9 mouse cellular contexts compared by ENCODE assay signal in genomic region chr7:107738726-107739125, GRCm38 (mm10). TPM values are rescaled to one million over a fixed set of nuclear protein-coding genes. Genes with fewer than 3 reads are reported as not detected.
DNase-seq lines count a peak whose midpoint lies in the region; ATAC-seq and TF ChIP-seq lines count a peak whose summit lies in the region.
"Had no signal": no experiment of that assay in that cellular context is flagged by ENCODE, and none has a peak within 500 bp of the region (broad histone marks: within the 10 kb centered on the region; RNA-seq: fewer than 3 reads in every experiment).

No protein-coding gene starts in this region.

- TF ChIP-seq CTCF in thymus, adult 2 months (IDR thresholded peaks at IDR 0.05; ENCODE audit: borderline replicate concordance, control insufficient read depth, extremely low read depth, insufficient read depth, low read length, poor library complexity) = no peak

- peaks cover 9% of the 10 kb centered on the region; the same call in 1 of the 2 replicates for H3K36me3 ChIP-seq in hindbrain, embryonic 10.5 days
- H3K36me3 ChIP-seq in hindbrain, embryonic 12.5 days = no peaks in the 10 kb centered on the region; the same call in 1 of the 2 replicates
- H3K36me3 ChIP-seq in thymus, adult 2 months (ENCODE audit: control insufficient read depth, insufficient read depth, low read length) = no peaks in the 10 kb centered on the region

- 34% methylated on average over 2 of the region's 2 CpGs for WGBS in hindbrain, embryonic 10.5 days
- 53% methylated on average over 2 of the region's 2 CpGs for WGBS in hindbrain, embryonic 12.5 days
- WGBS in thymus, adult 2 months = 65% methylated on average over 2 of the region's 2 CpGs

- H3K9ac ChIP-seq in hindbrain, embryonic 12.5 days = no peak overlapping the region
- H3K9ac ChIP-seq: limb, embryonic 13.5 days had no signal

- no peak overlapping the region for H3K4me2 ChIP-seq in hindbrain, embryonic 12.5 days (replicated peaks)
- H3K4me2 ChIP-seq: limb, embryonic 13.5 days had no signal

- no peak for TF ChIP-seq POLR2A in thymus, adult 2 months (IDR thresholded peaks at IDR 0.05; ENCODE audit: control insufficient read depth, extremely low read depth, insufficient read depth, low read length, poor library complexity)

- H3K4me1 ChIP-seq in hindbrain, embryonic 10.5 days (replicated peaks) = no peaks in the 10 kb centered on the region
- no peaks in the 10 kb centered on the region for H3K4me1 ChIP-seq in hindbrain, embryonic 12.5 days
- no peaks in the 10 kb centered on the region for H3K4me1 ChIP-seq in thymus, adult 2 months (replicated peaks; ENCODE audit: control insufficient read depth, insufficient read depth, low read length)

- H3K27me3 ChIP-seq in hindbrain, embryonic 10.5 days (ENCODE audit: insufficient read depth, poor library complexity, severe bottlenecking) = no peaks in the 10 kb centered on the region
- H3K27me3 ChIP-seq in hindbrain, embryonic 12.5 days = no peaks in the 10 kb centered on the region
- no peaks in the 10 kb centered on the region for H3K27me3 ChIP-seq in thymus, adult 2 months (ENCODE audit: control insufficient read depth, insufficient read depth, low read length)
- H3K27me3 ChIP-seq: limb, embryonic 13.5 days had no signal

- DNase-seq in hindbrain, embryonic 10.5 days (ENCODE audit: low spot score) = peak; percentile 21
- DNase-seq in thymus, adult 2 months = peak; percentile 35
- DNase-seq in thymus, adult 18-20 months = no peak
- DNase-seq in urinary bladder, postnatal 4 days (ENCODE audit: low spot score in 2 of 2) = no peak

- no peak overlapping the region for H3K27ac ChIP-seq in hindbrain, embryonic 10.5 days
- H3K27ac ChIP-seq in hindbrain, embryonic 12.5 days = no peak overlapping the region
- H3K27ac ChIP-seq in thymus, adult 2 months (ENCODE audit: control insufficient read depth, insufficient read depth, low read length) = no peak overlapping the region
- H3K27ac ChIP-seq: limb, embryonic 13.5 days had no signal

- no peaks in the 10 kb centered on the region for H3K9me3 ChIP-seq in hindbrain, embryonic 10.5 days
- no peaks in the 10 kb centered on the region for H3K9me3 ChIP-seq in hindbrain, embryonic 12.5 days (replicated peaks)
- H3K9me3 ChIP-seq: limb, embryonic 13.5 days had no signal

- H3K4me3 ChIP-seq in hindbrain, embryonic 10.5 days = no peak overlapping the region
- no peak overlapping the region for H3K4me3 ChIP-seq in hindbrain, embryonic 12.5 days
- H3K4me3 ChIP-seq in thymus, adult 2 months (ENCODE audit: control insufficient read depth, insufficient read depth, low read length) = no peak overlapping the region
- H3K4me3 ChIP-seq: limb, embryonic 13.5 days had no signal

- no peak for ATAC-seq in hindbrain, embryonic 12.5 days (ENCODE audit: low FRiP score)
- ATAC-seq in megakaryocyte-erythroid progenitor cell, adult 5-6 weeks (replicated peaks; ENCODE audit: low FRiP score, low TSS enrichment, poor library complexity, severe bottlenecking) = peak; percentile 59; the same call in 1 of the 2 replicates
- no peak for ATAC-seq in erythroblast, adult 5-6 weeks (replicated peaks; ENCODE audit: low FRiP score, poor library complexity, severe bottlenecking)
- no peak for ATAC-seq in erythroid progenitor cell, adult 5-6 weeks (replicated peaks; ENCODE audit: low FRiP score, poor library complexity, severe bottlenecking)

RNA-seq across cellular contexts. Expression of gene Cyb5r2, which starts 19.1 kb away (rescaled TPM):
- 0.46 and 0.51 TPM in 2 replicates for polyA plus RNA-seq in hindbrain, embryonic 10.5 days (2016; fragmentation: Nextera tagmentation; extraction: Ambion mirVana)
- 0.16 and 0.36 TPM in 2 replicates for polyA plus RNA-seq in hindbrain, embryonic 12.5 days (2016; fragmentation: Nextera tagmentation; extraction: Ambion mirVana)
- 0.13 and 0.32 TPM in 2 replicates for polyA plus RNA-seq in thymus, adult 2 months (2012; rRNA removed)
- total RNA-seq in megakaryocyte-erythroid progenitor cell, adult 5-6 weeks (2014; fragmentation: Nextera tagmentation) = not detected in 2 replicates
- not detected in 2 replicates for total RNA-seq in megakaryocyte-erythroid progenitor cell, adult 5-6 weeks (2017)
- not detected in 2 replicates for total RNA-seq in erythroblast, adult 5-6 weeks (2015; ENCODE audit: low replicate concordance)
- 0.14 TPM in 1 of 2 replicates, not detected in the other for total RNA-seq in erythroblast, adult 5-6 weeks (2017; ENCODE audit: low replicate concordance)
- not detected in 2 replicates for total RNA-seq in erythroid progenitor cell, adult 5-6 weeks (2015; ENCODE audit: low replicate concordance)
- total RNA-seq in erythroid progenitor cell, adult 5-6 weeks (2017; ENCODE audit: low replicate concordance) = not detected in 2 replicates

Comparison
In these comparisons a context has a peak if more than half of its experiments do, and no peak if none do; other contexts are left out.
1. DNase-seq: peak in hindbrain, embryonic 10.5 days (single experiment) and thymus, adult 2 months (single experiment); none in thymus, adult 18-20 months (0 of 2) and urinary bladder, postnatal 4 days (0 of 2).